Mouse (Mus musculus) bone marrow, adult 2 months (tissue): ENCODE measurements around the gene Ccdc47. TPM values are rescaled to one million over a fixed set of nuclear protein-coding genes. Genes with fewer than 3 reads are reported as not detected.

Source experiments
- H3K27ac ChIP-seq: fragments of 200-500 bp; 2 replicates; pipeline ENCODE4 v1.5.1; 2012; ENCODE audit warnings: low read depth, mild to moderate bottlenecking, control low read depth, inconsistent platforms, low read length; ENCODE audit not compliant: control insufficient read depth, poor library complexity, insufficient read depth
- H3K4me1 ChIP-seq: fragments of 200-500 bp; 2 replicates; pipeline ENCODE4 v1.6.1; 2011; ENCODE audit warnings: low read length; ENCODE audit not compliant: control insufficient read depth, insufficient read depth
- H3K4me3 ChIP-seq: fragments of 200-500 bp; replicated peaks from 2 replicates; pipeline ENCODE3; 2011; ENCODE audit warnings: mild to moderate bottlenecking, low read depth, low read length, control low read depth; ENCODE audit not compliant: control insufficient read depth
- CTCF ChIP-seq: fragments of 200-500 bp; IDR thresholded peaks from 2 replicates; pipeline ENCODE4 v1.5.1; 2011; ENCODE audit warnings: low read length, control low read depth; ENCODE audit not compliant: control insufficient read depth, insufficient read depth
- POLR2A ChIP-seq: fragments of 200-500 bp; IDR thresholded peaks from 2 replicates; pipeline ENCODE4 v1.6.1; 2011; ENCODE audit warnings: low read depth, mild to moderate bottlenecking, control low read depth, low read length, borderline replicate concordance; ENCODE audit not compliant: control insufficient read depth
- WGBS: fragments of 180-500 bp; shearing (Covaris S2); methylation state at CpG from one replicate; pipeline ENCODE4 v1.1.7; 2018; 5-methylcytosine and 5-hydroxymethylcytosine counted together
- polyA plus RNA-seq: library from polyadenylated mRNA; stranded (reverse); fragments of >200 nt; gene quantifications from 2 replicates; pipeline ENCODE4 v1.2.4, GENCODE M21; 2011; ENCODE audit warnings: low replicate concordance; ENCODE audit not compliant: missing spikeins, insufficient read depth, insufficient read length

Ccdc47 gene
- polyA plus RNA-seq, 1 experiment = 27.9 TPM

- H3K27ac ChIP-seq = no peak overlapping the region; the same call in 1 of the 2 replicates
These were observed 59.9 kb downstream of the Ccdc47 start for GRCm38 (mm10) chr11:106156257-106156656.

GRCm38 (mm10) chr11:106155761-106156160 lies 60.4 kb downstream of the Ccdc47 start:
- no peak overlapping the region for H3K27ac ChIP-seq
- no peak for TF ChIP-seq POLR2A
- no peak for TF ChIP-seq CTCF

More at GRCm38 (mm10) chr11:106156257-106156656, 59.9 kb downstream of the Ccdc47 start:
- Histone ChIP-seq H3K4me3 (no peak overlapping the region), H3K4me1 (peaks cover 6% of the 10 kb centered on the region)
- TF ChIP-seq CTCF (no peak), POLR2A (0 out of 2 replicates have a peak, but pooled peaks have one; percentile 13)
- 66% methylated on average over 1 of the region's 1 CpGs for WGBS

GRCm38 (mm10) chr11:106154770-106155169 lies 61.4 kb downstream of the Ccdc47 start:
- Histone ChIP-seq H3K27ac (no peak overlapping the region; the same call in 1 of the 2 replicates), H3K4me1 (peaks cover 6% of the 10 kb centered on the region)

More at GRCm38 (mm10) chr11:106155761-106156160, 60.4 kb downstream of the Ccdc47 start:
- WGBS = 32% methylated on average over 3 of the region's 3 CpGs
- Histone ChIP-seq H3K4me3 (no peak overlapping the region), H3K4me1 (peaks cover 6% of the 10 kb centered on the region)

GRCm38 (mm10) chr11:106154091-106154490 lies 62.1 kb downstream of the Ccdc47 start:
- no peak for TF ChIP-seq POLR2A
- no peak for TF ChIP-seq CTCF
- WGBS = 73% methylated on average over 5 of the region's 5 CpGs
- Histone ChIP-seq H3K4me1 (peaks cover 6% of the 10 kb centered on the region), H3K4me3 (no peak overlapping the region), H3K27ac (no peak overlapping the region)

More at GRCm38 (mm10) chr11:106154770-106155169, 61.4 kb downstream of the Ccdc47 start:
- 75% methylated on average over 2 of the region's 2 CpGs for WGBS
- TF ChIP-seq CTCF = no peak
- no peak overlapping the region for H3K4me3 ChIP-seq

- TF ChIP-seq POLR2A (no peak), CTCF (no peak)
- no peak overlapping the region for H3K4me3 ChIP-seq
- H3K27ac ChIP-seq = no peak overlapping the region
- WGBS = 77% methylated on average over 8 of the region's 8 CpGs
- peaks cover 4% of the 10 kb centered on the region for H3K4me1 ChIP-seq
These were observed 64.0 kb downstream of the Ccdc47 start for GRCm38 (mm10) chr11:106152132-106152531.

- TF ChIP-seq POLR2A (no peak), CTCF (no peak)
- H3K4me3 ChIP-seq = no peak overlapping the region
- no peak overlapping the region for H3K27ac ChIP-seq
- 86% methylated on average over 3 of the region's 3 CpGs for WGBS
- peaks cover 2% of the 10 kb centered on the region for H3K4me1 ChIP-seq
These were observed 64.9 kb downstream of the Ccdc47 start for GRCm38 (mm10) chr11:106151219-106151618.

Other genes with a start within 250 kb of the Ccdc47 start
- 1.8 and 3.9 TPM in 2 replicates for gene Ace, start 248.4 kb downstream of the Ccdc47 start, polyA plus RNA-seq
- not detected in 2 replicates for gene Ace3, start 221.7 kb downstream of the Ccdc47 start, polyA plus RNA-seq
- gene Kcnh6, start 208.2 kb downstream of the Ccdc47 start, polyA plus RNA-seq = not detected in 2 replicates
- 15.9 and 16.9 TPM in 2 replicates for gene Dcaf7, start 179.5 kb downstream of the Ccdc47 start, polyA plus RNA-seq
- 6.6 and 11.8 TPM in 2 replicates for gene Taco1, start 150.3 kb downstream of the Ccdc47 start, polyA plus RNA-seq
- gene Map3k3, start 131.7 kb downstream of the Ccdc47 start, polyA plus RNA-seq = 7.3 and 14.4 TPM in 2 replicates
- not detected in 2 replicates for gene Gm10840, start 55.5 kb downstream of the Ccdc47 start, polyA plus RNA-seq
- 45.8 and 98.2 TPM in 2 replicates for gene Limd2, start 55.5 kb downstream of the Ccdc47 start, polyA plus RNA-seq
- gene Strada, start 14.2 kb downstream of the Ccdc47 start, polyA plus RNA-seq = 9.2 and 21.7 TPM in 2 replicates
- gene Ddx42, start 582 bp upstream of the Ccdc47 start, polyA plus RNA-seq = 20.2 and 33.5 TPM in 2 replicates
- gene Ftsj3, start 39.7 kb upstream of the Ccdc47 start, polyA plus RNA-seq = 27.2 and 48.5 TPM in 2 replicates
- 74.3 and 96.0 TPM in 2 replicates for gene Psmc5, start 39.8 kb upstream of the Ccdc47 start, polyA plus RNA-seq
- gene Smarcd2, start 56.6 kb upstream of the Ccdc47 start, polyA plus RNA-seq = 52.2 and 76.9 TPM in 2 replicates
- gene Tcam1, start 60.3 kb upstream of the Ccdc47 start, polyA plus RNA-seq = not detected in 2 replicates
- not detected in 2 replicates for gene Gh, start 85.5 kb upstream of the Ccdc47 start, polyA plus RNA-seq
- 130 and 270 TPM in 2 replicates for gene Cd79b, start 98.4 kb upstream of the Ccdc47 start, polyA plus RNA-seq
- gene Scn4a, start 136.9 kb upstream of the Ccdc47 start, polyA plus RNA-seq = 0.63 and 1.6 TPM in 2 replicates
- not detected in 2 replicates for gene Prr29, start 149.1 kb upstream of the Ccdc47 start, polyA plus RNA-seq
- 6.2 and 23.4 TPM in 2 replicates for gene Icam2, start 171.7 kb upstream of the Ccdc47 start, polyA plus RNA-seq